Mouse (Mus musculus): ENCODE results near the gene Ankrd34c.

The Ankrd34c gene

GRCm38 (mm10) chr9:89738295-89738694 is at the start of gene Ankrd34c:
Gene Ankrd34c, minus strand, starts transcription at chr9:89738475.
- DNase-seq = no peak

- DNase-seq = no peak
These were observed 49.3 kb upstream of the Ankrd34c start for GRCm38 (mm10) chr9:89787532-89787931.

- DNase-seq = no peak
These were observed 43.2 kb upstream of the Ankrd34c start for GRCm38 (mm10) chr9:89781395-89781927.

GRCm38 (mm10) chr9:89779237-89779636 is 41.0 kb upstream of the Ankrd34c start:
- no peak for DNase-seq

- DNase-seq = no peak
These were observed 32.9 kb upstream of the Ankrd34c start for GRCm38 (mm10) chr9:89771153-89771552.

GRCm38 (mm10) chr9:89762017-89762416 is 23.7 kb upstream of the Ankrd34c start:
- DNase-seq = no peak

- no peak for DNase-seq
These were observed 20.3 kb upstream of the Ankrd34c start for GRCm38 (mm10) chr9:89758569-89758968.

GRCm38 (mm10) chr9:89758139-89758538 is 19.9 kb upstream of the Ankrd34c start:
- DNase-seq = no peak

- DNase-seq = no peak
These were observed 19.3 kb upstream of the Ankrd34c start for GRCm38 (mm10) chr9:89757571-89757970.

GRCm38 (mm10) chr9:89740041-89740440 is 1.8 kb upstream of the Ankrd34c start:
- DNase-seq = no peak

GRCm38 (mm10) chr9:89737888-89738287 is 387 bp downstream of the Ankrd34c start:
- DNase-seq = no peak

GRCm38 (mm10) chr9:89736932-89737705 is 1.2 kb downstream of the Ankrd34c start:
- peak; percentile 12 for DNase-seq

GRCm38 (mm10) chr9:89706906-89707305 is 31.4 kb downstream of the Ankrd34c start:
- no peak for DNase-seq

GRCm38 (mm10) chr9:89705197-89705533 is 33.1 kb downstream of the Ankrd34c start:
- DNase-seq = no peak

- peak; percentile 89 for DNase-seq
These were observed 33.7 kb downstream of the Ankrd34c start, which contains the start of gene Tmed3 for GRCm38 (mm10) chr9:89704265-89705196. Gene Tmed3, minus strand, starts transcription at chr9:89705068.

GRCm38 (mm10) chr9:89700910-89701457 is 37.3 kb downstream of the Ankrd34c start:
- DNase-seq = no peak

- DNase-seq = no peak
These were observed 43.1 kb downstream of the Ankrd34c start for GRCm38 (mm10) chr9:89695143-89695542.

GRCm38 (mm10) chr9:89693670-89694069 is 44.6 kb downstream of the Ankrd34c start:
- DNase-seq = no peak

GRCm38 (mm10) chr9:89689179-89689578 is 49.1 kb downstream of the Ankrd34c start:
- no peak for DNase-seq

GRCm38 (mm10) chr9:89687503-89688226 is 50.6 kb downstream of the Ankrd34c start:
- no peak for DNase-seq

- DNase-seq = no peak
These were observed 52.0 kb downstream of the Ankrd34c start for GRCm38 (mm10) chr9:89686262-89686661.

- DNase-seq = peak; percentile 24
These were observed 59.3 kb downstream of the Ankrd34c start for GRCm38 (mm10) chr9:89678974-89679373.
